Mouse (Mus musculus): ENCODE results near the gene Tas2r135. TPM values are rescaled to one million over a fixed set of nuclear protein-coding genes. Genes with fewer than 3 reads are reported as not detected.

Gene Tas2r135
- polyA plus RNA-seq (2015; fragmentation: Illumina TruSeq; extraction: RNeasy Lipid Tissue Mini Kit (QIAGEN cat#74804); ENCODE audit: insufficient read depth, low replicate concordance), result not detected

DNA sequence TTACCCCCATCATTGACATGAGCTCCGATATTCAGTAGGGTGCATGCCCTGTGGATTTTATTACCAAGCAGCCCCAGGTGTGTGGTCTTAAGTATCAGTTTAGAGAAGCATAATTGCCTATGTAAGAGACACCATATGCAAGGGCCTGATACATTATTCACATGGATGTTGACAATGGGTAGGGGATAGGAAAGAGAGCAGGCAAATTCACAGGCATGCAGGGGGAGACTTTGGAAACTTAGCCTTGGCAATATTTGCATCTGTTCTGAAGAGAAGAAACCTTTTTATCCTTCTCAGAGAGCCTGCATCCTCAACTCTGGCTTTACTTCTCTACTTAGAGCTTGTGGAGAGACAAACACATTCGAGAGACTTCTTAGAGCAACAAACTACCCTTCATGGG lies at the start of gene Tas2r135:
Gene Tas2r135, plus strand, starts transcription at position 301 of the 400 bp plus-strand sequence.

DNA sequence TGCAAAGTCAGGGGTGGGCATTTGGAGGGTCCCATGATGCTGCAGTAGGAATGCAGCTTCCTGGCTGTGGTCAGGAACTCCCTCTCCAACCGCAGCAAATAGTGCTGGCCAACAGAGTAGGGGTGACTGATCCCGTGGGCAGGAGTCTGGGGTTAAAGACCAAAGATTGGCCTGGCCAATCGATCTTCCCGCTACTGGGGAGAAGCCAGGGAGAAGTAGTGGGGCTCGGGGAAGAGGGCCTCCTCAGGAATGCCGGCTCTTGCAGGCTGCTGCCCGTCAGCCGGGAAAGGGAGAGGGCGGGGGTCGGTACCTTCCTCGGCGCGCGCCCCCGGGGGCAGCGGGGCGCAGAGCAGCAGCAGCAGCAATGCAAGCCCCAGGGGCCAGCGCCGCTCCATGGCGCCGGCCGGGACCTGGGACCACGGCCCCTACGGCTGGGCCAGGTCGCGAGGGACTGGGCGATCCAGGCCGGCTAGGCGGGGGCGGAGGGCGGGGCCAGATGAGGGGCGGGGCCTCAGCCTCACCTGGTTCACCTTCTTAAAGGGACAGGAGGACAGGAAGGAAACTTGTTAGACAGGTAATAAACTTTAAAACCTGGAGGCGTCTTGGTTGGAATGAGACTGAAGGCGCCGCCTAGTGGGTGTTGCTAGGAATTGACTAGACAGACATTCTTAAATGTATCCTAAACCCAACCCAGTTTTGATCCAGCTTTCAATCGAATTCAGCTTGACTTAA lies 32.3 kb upstream of the Tas2r135 start, which contains the start of gene Epha1:
Gene Epha1, minus strand, starts transcription at position 453 of the 732 bp plus-strand sequence.

DNA sequence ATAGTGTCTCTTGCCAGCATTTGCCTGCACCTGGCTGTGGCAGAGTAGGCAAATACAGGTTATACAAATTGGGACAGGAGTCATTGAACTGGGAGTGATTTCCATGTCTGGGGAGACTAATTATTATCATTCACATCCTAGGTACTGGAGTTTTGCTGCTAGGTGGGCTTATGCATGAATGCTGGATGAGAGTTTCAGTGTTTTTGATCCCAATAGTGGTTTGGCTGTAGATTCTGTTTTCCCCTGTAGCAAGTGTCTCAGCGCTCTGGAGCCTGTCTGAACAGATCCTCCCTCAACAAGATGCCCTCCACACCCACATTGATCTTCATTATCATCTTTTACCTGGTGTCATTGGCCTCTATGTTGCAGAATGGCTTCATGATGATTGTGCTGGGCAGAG lies 5.3 kb upstream of the Tas2r135 start, which contains the start of gene Tas2r143:
Gene Tas2r143, plus strand, starts transcription at position 301 of the 400 bp plus-strand sequence.

DNA sequence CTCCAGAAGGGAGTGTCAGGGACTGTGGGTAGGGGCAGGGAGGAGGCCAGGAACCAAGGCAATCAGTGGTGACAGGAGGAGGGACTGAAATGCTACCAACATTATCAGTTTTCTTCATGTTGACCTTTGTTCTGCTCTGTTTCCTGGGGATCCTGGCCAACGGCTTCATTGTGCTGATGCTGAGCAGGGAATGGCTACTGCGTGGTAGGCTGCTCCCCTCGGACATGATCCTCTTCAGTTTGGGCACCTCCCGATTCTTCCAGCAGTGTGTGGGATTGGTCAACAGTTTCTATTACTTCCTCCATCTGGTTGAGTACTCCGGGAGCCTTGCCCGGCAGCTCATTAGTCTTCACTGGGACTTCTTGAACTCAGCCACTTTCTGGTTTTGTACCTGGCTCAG lies 29.2 kb downstream of the Tas2r135 start, which contains the start of gene Tas2r126:
Gene Tas2r126, plus strand, starts transcription at position 90 of the 400 bp plus-strand sequence.

Other genes with a start within 250 kb of the Tas2r135 start
- not detected for gene Tas2r144, start 190.1 kb upstream of the Tas2r135 start, polyA plus RNA-seq (2015; fragmentation: Illumina TruSeq; extraction: RNeasy Lipid Tissue Mini Kit (QIAGEN cat#74804); ENCODE audit: insufficient read depth, low replicate concordance)
- 15.9 TPM for gene Gstk1, start 159.5 kb upstream of the Tas2r135 start, polyA plus RNA-seq (2015; fragmentation: Illumina TruSeq; extraction: RNeasy Lipid Tissue Mini Kit (QIAGEN cat#74804); ENCODE audit: insufficient read depth, low replicate concordance)
- gene Tmem139, start 143.5 kb upstream of the Tas2r135 start, polyA plus RNA-seq (2015; fragmentation: Illumina TruSeq; extraction: RNeasy Lipid Tissue Mini Kit (QIAGEN cat#74804); ENCODE audit: insufficient read depth, low replicate concordance), result not detected
- gene Casp2, start 140.4 kb upstream of the Tas2r135 start, polyA plus RNA-seq (2015; fragmentation: Illumina TruSeq; extraction: RNeasy Lipid Tissue Mini Kit (QIAGEN cat#74804); ENCODE audit: insufficient read depth, low replicate concordance), result 72.5 TPM
- gene Clcn1, start 118.7 kb upstream of the Tas2r135 start, polyA plus RNA-seq (2015; fragmentation: Illumina TruSeq; extraction: RNeasy Lipid Tissue Mini Kit (QIAGEN cat#74804); ENCODE audit: insufficient read depth, low replicate concordance), result 0.88 TPM
- 0.29 TPM for gene Fam131b, start 80.8 kb upstream of the Tas2r135 start, polyA plus RNA-seq (2015; fragmentation: Illumina TruSeq; extraction: RNeasy Lipid Tissue Mini Kit (QIAGEN cat#74804); ENCODE audit: insufficient read depth, low replicate concordance)
- gene Zyx, start 55.8 kb upstream of the Tas2r135 start, polyA plus RNA-seq (2015; fragmentation: Illumina TruSeq; extraction: RNeasy Lipid Tissue Mini Kit (QIAGEN cat#74804); ENCODE audit: insufficient read depth, low replicate concordance), result 29.0 TPM
- 0.07 TPM for gene Epha1, start 32.2 kb upstream of the Tas2r135 start, polyA plus RNA-seq (2015; fragmentation: Illumina TruSeq; extraction: RNeasy Lipid Tissue Mini Kit (QIAGEN cat#74804); ENCODE audit: insufficient read depth, low replicate concordance)
- gene Tas2r143, start 5.2 kb upstream of the Tas2r135 start, polyA plus RNA-seq (2015; fragmentation: Illumina TruSeq; extraction: RNeasy Lipid Tissue Mini Kit (QIAGEN cat#74804); ENCODE audit: insufficient read depth, low replicate concordance), result not detected
- not detected for gene Tas2r126, start 29.1 kb downstream of the Tas2r135 start, polyA plus RNA-seq (2015; fragmentation: Illumina TruSeq; extraction: RNeasy Lipid Tissue Mini Kit (QIAGEN cat#74804); ENCODE audit: insufficient read depth, low replicate concordance)
- gene Olfr458, start 59.8 kb downstream of the Tas2r135 start, polyA plus RNA-seq (2015; fragmentation: Illumina TruSeq; extraction: RNeasy Lipid Tissue Mini Kit (QIAGEN cat#74804); ENCODE audit: insufficient read depth, low replicate concordance), result not detected
- gene Olfr457, start 70.9 kb downstream of the Tas2r135 start, polyA plus RNA-seq (2015; fragmentation: Illumina TruSeq; extraction: RNeasy Lipid Tissue Mini Kit (QIAGEN cat#74804); ENCODE audit: insufficient read depth, low replicate concordance), result not detected
- not detected for gene Olfr456, start 81.8 kb downstream of the Tas2r135 start, polyA plus RNA-seq (2015; fragmentation: Illumina TruSeq; extraction: RNeasy Lipid Tissue Mini Kit (QIAGEN cat#74804); ENCODE audit: insufficient read depth, low replicate concordance)
- not detected for gene Olfr455, start 142.2 kb downstream of the Tas2r135 start, polyA plus RNA-seq (2015; fragmentation: Illumina TruSeq; extraction: RNeasy Lipid Tissue Mini Kit (QIAGEN cat#74804); ENCODE audit: insufficient read depth, low replicate concordance)
- gene Tcaf3, start 192.3 kb downstream of the Tas2r135 start, polyA plus RNA-seq (2015; fragmentation: Illumina TruSeq; extraction: RNeasy Lipid Tissue Mini Kit (QIAGEN cat#74804); ENCODE audit: insufficient read depth, low replicate concordance), result not detected
- 1.8 TPM for gene Tcaf2, start 239.8 kb downstream of the Tas2r135 start, polyA plus RNA-seq (2015; fragmentation: Illumina TruSeq; extraction: RNeasy Lipid Tissue Mini Kit (QIAGEN cat#74804); ENCODE audit: insufficient read depth, low replicate concordance)

Measured in spleen, adult 10 weeks (tissue).